Mouse (Mus musculus): ENCODE measurements around the gene Palb2. TPM values are rescaled to one million over a fixed set of nuclear protein-coding genes. Genes with fewer than 3 reads are reported as not detected.

The Palb2 gene
- total and polyA plus RNA-seq, 3 experiments, result 0.56 to 1.6 (median 0.81) TPM

GRCm38 (mm10) chr7:122099222-122099621 is 33.6 kb downstream of the Palb2 start:
- peak; percentile 22 for DNase-seq

DNA sequence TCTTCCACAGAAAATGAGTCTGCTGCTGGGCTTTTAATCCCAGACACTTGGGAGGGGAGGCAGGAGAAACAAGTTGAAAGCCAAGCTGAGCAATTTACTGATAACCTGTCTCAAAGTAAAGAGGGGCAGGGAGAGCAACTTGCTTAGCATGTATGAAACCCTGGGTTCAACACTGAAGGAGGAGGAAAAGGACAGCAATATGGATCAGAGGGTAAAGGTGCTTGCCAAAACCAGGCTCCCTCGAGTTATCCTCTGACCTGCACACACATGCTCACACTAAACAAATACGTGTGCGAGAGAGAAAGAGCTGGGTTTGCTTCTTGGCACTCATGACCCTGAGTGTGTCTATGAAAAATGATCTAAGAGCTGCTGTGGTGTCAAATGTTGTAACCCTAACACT is 34.8 kb downstream of the Palb2 start:
- no peak for DNase-seq

DNA sequence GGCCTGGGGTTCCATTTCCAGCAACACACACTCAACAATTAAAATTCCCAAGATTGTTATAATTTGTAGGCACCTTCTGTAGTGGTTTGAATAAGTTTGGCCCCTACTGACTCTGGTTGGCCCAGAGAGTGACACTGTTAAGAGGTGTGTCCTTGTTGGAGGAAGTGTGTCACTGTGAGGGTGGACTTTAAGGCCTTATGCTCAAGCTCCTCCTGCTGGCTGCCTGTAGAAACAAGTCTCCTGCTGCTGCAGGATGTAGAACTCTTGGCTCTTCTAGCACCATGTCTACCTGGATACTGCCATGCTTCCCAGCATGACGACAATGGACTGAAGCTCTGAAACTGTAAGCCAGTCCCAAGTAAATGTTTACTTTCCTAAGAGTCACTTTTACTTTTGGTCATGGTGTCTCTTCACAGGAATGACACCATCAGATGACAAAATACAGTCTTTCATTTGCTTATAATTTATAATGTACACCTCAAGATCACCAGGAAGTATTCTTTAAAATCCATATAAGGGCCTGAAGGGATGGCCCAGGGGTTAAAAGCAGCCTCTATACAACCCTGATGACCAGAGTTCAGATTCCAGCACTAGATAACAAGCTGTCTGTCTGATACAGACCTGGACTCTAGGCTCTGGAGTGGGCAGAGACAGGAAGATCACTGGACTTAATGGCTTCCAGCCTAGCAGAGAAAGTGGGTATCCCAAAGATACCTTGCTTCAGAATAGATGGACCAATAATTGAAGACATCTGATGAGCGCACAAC is 38.0 kb downstream of the Palb2 start:
- no peak for DNase-seq

GRCm38 (mm10) chr7:122087195-122087982 is 45.4 kb downstream of the Palb2 start:
- no peak for DNase-seq

- DNase-seq, result no peak
These were observed 51.7 kb downstream of the Palb2 start for GRCm38 (mm10) chr7:122081071-122081470.

GRCm38 (mm10) chr7:122079798-122080554 is 52.8 kb downstream of the Palb2 start:
- DNase-seq, result no peak

DNA sequence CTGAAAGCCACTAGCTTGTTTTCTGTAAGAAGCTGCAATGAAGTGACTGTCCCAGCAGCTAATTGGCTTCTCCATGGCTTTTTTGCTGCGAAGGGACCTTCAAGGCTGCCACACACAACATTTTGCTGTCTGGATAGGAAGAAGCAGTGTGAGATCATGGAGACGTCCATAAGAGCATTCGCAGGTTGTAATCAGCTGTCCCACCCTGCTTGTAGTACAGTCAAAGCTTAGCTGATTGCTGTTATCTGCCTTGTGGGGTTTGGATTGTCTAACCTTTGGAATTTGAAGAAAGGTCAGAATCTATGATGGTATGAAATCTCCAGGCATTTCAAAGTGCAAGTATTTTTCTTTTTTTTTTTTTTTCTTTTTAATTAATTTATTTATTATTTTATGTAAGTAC is 58.4 kb downstream of the Palb2 start:
- DNase-seq, result no peak

DNA sequence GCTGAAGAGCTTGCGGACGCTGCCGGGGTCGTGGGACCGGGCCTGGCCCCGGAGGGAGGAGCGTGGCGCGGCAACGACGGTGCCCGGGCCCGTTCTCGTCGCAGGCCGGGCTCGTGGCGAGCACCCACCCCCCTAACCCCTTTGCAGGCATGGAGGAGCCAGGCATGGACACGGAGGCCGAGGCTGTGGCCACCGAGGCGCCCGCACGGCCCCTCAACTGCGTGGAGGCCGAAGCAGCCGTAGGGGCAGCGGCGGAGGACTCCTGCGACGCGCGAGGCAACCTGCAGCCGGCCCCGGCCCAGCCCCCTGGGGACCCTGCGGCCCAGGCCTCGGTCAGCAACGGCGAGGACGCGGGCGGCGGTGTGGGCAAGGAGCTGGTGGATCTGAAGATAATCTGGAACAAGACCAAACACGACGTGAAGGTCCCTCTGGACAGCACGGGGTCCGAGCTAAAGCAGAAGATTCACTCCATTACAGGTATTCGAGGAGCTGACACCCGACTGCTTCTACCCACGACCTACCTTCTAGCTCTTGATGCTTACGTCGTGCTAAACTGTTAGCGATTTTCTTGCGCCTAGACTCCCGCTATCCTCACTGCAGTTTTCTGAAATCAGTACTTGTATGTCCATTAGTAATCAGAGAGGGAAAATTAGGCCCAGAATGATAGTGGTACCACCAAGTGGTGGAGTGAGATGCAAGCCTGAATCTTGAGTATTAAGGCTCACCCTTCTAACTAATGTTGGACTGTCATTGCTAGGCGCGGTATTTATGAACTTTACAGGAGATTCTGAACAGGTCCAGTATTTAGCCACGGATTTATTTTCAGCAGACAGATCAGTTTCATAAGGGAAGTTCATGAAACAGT is 65.0 kb downstream of the Palb2 start:
- no peak for DNase-seq

DNA sequence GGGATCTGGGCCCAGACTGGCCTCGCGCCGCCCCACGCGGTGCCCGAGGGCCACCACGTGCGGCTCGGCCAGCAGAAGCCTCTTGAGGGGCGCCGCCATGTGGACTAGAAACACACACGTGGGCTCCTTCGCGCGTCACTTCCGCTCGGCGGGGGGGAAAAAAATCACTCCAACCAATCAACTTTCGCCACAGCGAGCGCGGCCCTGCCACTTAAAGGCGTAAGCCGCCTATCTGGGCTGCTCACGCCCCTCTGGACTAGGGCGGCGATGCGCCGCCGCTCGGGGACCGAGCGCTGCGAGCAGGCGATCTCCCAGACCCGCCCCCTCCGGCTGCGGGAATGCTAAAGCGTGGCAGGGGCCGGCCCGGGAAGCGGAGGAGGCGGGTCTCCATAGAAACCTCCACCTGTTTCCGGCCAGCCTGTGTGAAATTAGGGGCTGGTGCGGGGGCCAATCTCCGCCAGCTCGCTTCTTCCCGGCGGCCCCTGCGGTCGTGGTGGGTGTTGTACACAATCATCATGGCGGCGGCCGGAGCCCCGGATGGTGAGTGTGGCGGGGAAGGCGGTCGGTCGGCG is 65.8 kb downstream of the Palb2 start, which contains the start of the genes Ubfd1 and Ears2:
TSS of gene Ubfd1 (plus strand) at position 231 of the 572 bp plus-strand sequence.
TSS of gene Ears2 (minus strand) at position 319 of the 572 bp plus-strand sequence.
- DNase-seq, result peak; percentile 98

GRCm38 (mm10) chr7:122066102-122066944 is 66.5 kb downstream of the Palb2 start:
- DNase-seq, result no peak

GRCm38 (mm10) chr7:122065656-122066055 is 67.1 kb downstream of the Palb2 start:
- DNase-seq, result no peak

Other genes with a start within 250 kb of the Palb2 start
- gene Cog7, start 151.3 kb downstream of the Palb2 start, total RNA-seq (2021), result 10 to 100 TPM; 26.9 to 35.8 TPM
- 25.7 and 26.9 TPM in 2 replicates for gene Cog7, start 151.3 kb downstream of the Palb2 start, polyA plus RNA-seq (2012; rRNA removed)
- 10 to 100 TPM; 19.0 to 19.9 TPM for gene Gga2, start 111.8 kb downstream of the Palb2 start, total RNA-seq (2021)
- gene Gga2, start 111.8 kb downstream of the Palb2 start, polyA plus RNA-seq (2012; rRNA removed), result 20.2 and 22.5 TPM in 2 replicates
- 10 to 100 TPM; 48.3 to 56.8 TPM for gene Ubfd1, start 65.8 kb downstream of the Palb2 start, total RNA-seq (2021)
- 22.1 and 24.5 TPM in 2 replicates for gene Ubfd1, start 65.8 kb downstream of the Palb2 start, polyA plus RNA-seq (2012; rRNA removed)
- 10 to 100 TPM; 16.6 to 18.2 TPM for gene Ears2, start 65.7 kb downstream of the Palb2 start, total RNA-seq (2021)
- 18.2 and 23.8 TPM in 2 replicates for gene Ears2, start 65.7 kb downstream of the Palb2 start, polyA plus RNA-seq (2012; rRNA removed)
- 100 to 1,000 TPM; 549 to 580 TPM for gene Ndufab1, start 31.1 kb downstream of the Palb2 start, total RNA-seq (2021)
- gene Ndufab1, start 31.1 kb downstream of the Palb2 start, polyA plus RNA-seq (2012; rRNA removed), result 2,196 and 4,184 TPM in 2 replicates
- gene Dctn5, start 56 bp upstream of the Palb2 start, total RNA-seq (2021), result 10 to 100 TPM; 70.6 to 71.2 TPM
- 36.2 and 50.5 TPM in 2 replicates for gene Dctn5, start 56 bp upstream of the Palb2 start, polyA plus RNA-seq (2012; rRNA removed)
- gene Plk1, start 26.5 kb upstream of the Palb2 start, total RNA-seq (2021), result 1 to 10 TPM; 1.3 to 2.3 TPM
- 1.5 and 3.2 TPM in 2 replicates for gene Plk1, start 26.5 kb upstream of the Palb2 start, polyA plus RNA-seq (2012; rRNA removed)
- gene Ern2, start 53.2 kb upstream of the Palb2 start, total RNA-seq (2021), result under 1 TPM; 0.14 to 0.17 TPM
- gene Ern2, start 53.2 kb upstream of the Palb2 start, polyA plus RNA-seq (2012; rRNA removed), result 0.03 and 0.04 TPM in 2 replicates
- 1 to 10 TPM; 1.7 to 3.4 TPM for gene Chp2, start 86.5 kb upstream of the Palb2 start, total RNA-seq (2021)
- 1.4 and 2.8 TPM in 2 replicates for gene Chp2, start 86.5 kb upstream of the Palb2 start, polyA plus RNA-seq (2012; rRNA removed)
- gene Prkcb, start 155.8 kb upstream of the Palb2 start, total RNA-seq (2021), result 10 to 100 TPM; 13.2 to 21.3 TPM
- gene Prkcb, start 155.8 kb upstream of the Palb2 start, polyA plus RNA-seq (2012; rRNA removed), result 5.0 and 5.1 TPM in 2 replicates